Mouse (Mus musculus) olfactory bulb, adult 2 months (tissue): ENCODE results near the gene Tcf15.

ENCODE experiments used
- CTCF ChIP-seq: fragments of 200-500 bp; IDR thresholded peaks from 2 replicates; pipeline ENCODE4 v1.5.1; 2012; ENCODE audit warnings: low read depth, mild to moderate bottlenecking, low read length, moderate library complexity; ENCODE audit not compliant: insufficient read depth
- POLR2A ChIP-seq: fragments of 200-500 bp; IDR thresholded peaks from 2 replicates; pipeline ENCODE4 v1.6.1; 2012; ENCODE audit warnings: mild to moderate bottlenecking, low read depth, low read length, moderate library complexity; ENCODE audit not compliant: insufficient read depth

GRCm38 (mm10) chr2:152111311-152111710 lies 32.0 kb upstream of the Tcf15 start:
- TF ChIP-seq CTCF (no peak), POLR2A (no peak)
